Mouse (Mus musculus) frontal cortex, postnatal 14 days (tissue): ENCODE results near the gene Olfr3.

Experiments used
- DNase-seq, 2 experiments: peaks; one replicate each; pipeline ENCODE4 v3.0.0; 2022; ENCODE audit warnings: low spot score in 2 of 2

Olfr3 gene

GRCm38 (mm10) chr2:36816932-36817331 is at the start of gene Olfr3:
TSS of gene Olfr3 (minus strand) at chr2:36817032.
- no peak for DNase-seq

- no peak for DNase-seq
These were observed 45.7 kb upstream of the Olfr3 start, which contains the start of gene Olfr351 for GRCm38 (mm10) chr2:36862560-36862959. TSS of gene Olfr351 (minus strand) at chr2:36862660.

- DNase-seq, result no peak
These were observed 29.2 kb upstream of the Olfr3 start, which contains the start of gene Olfr350 for GRCm38 (mm10) chr2:36846010-36846409. TSS of gene Olfr350 (plus strand) at chr2:36846310.

GRCm38 (mm10) chr2:36790238-36790637 is 26.6 kb downstream of the Olfr3 start, which contains the start of gene Olfr50:
TSS of gene Olfr50 (plus strand) at chr2:36790538.
- DNase-seq, result no peak

GRCm38 (mm10) chr2:36783976-36784375 is 32.9 kb downstream of the Olfr3 start, which contains the start of gene Olfr348:
TSS of gene Olfr348 (plus strand) at chr2:36784276.
- no peak for DNase-seq
